Mouse (Mus musculus): ENCODE measurements around the gene Pdlim1. TPM values are rescaled to one million over a fixed set of nuclear protein-coding genes. Genes with fewer than 3 reads are reported as not detected.

The Pdlim1 gene
- 131 TPM for polyA plus RNA-seq (2014; fragmentation: Illumina TruSeq; extraction: RNeasy Lipid Tissue Mini Kit (QIAGEN cat#74804); ENCODE audit: insufficient read depth, low read depth, low replicate concordance)

GRCm38 (mm10) chr19:40271308-40271892, at the start of gene Pdlim1:
Gene Pdlim1, minus strand, starts transcription at chr19:40271842.

GRCm38 (mm10) chr19:40187160-40187559, 84.5 kb downstream of the Pdlim1 start, which contains the start of gene Cyp2c70:
Gene Cyp2c70, minus strand, starts transcription at chr19:40187333.

Other genes with a start within 250 kb of the Pdlim1 start
- gene Cyp2c54, start 198.0 kb downstream of the Pdlim1 start, polyA plus RNA-seq (2014; fragmentation: Illumina TruSeq; extraction: RNeasy Lipid Tissue Mini Kit (QIAGEN cat#74804); ENCODE audit: insufficient read depth, low read depth, low replicate concordance): not detected
- not detected for gene Cyp2c50, start 182.2 kb downstream of the Pdlim1 start, polyA plus RNA-seq (2014; fragmentation: Illumina TruSeq; extraction: RNeasy Lipid Tissue Mini Kit (QIAGEN cat#74804); ENCODE audit: insufficient read depth, low read depth, low replicate concordance)
- not detected for gene Cyp2c70, start 84.5 kb downstream of the Pdlim1 start, polyA plus RNA-seq (2014; fragmentation: Illumina TruSeq; extraction: RNeasy Lipid Tissue Mini Kit (QIAGEN cat#74804); ENCODE audit: insufficient read depth, low read depth, low replicate concordance)
- 9.6 TPM for gene Sorbs1, start 241.9 kb upstream of the Pdlim1 start, polyA plus RNA-seq (2014; fragmentation: Illumina TruSeq; extraction: RNeasy Lipid Tissue Mini Kit (QIAGEN cat#74804); ENCODE audit: insufficient read depth, low read depth, low replicate concordance)

All from lung, adult 10 weeks (tissue).